Mouse (Mus musculus) ovary, postnatal 14 days (tissue): ENCODE measurements at regions not wholly inside any gene's neighbourhood (a gene's known extent, or its start where the extent isn't known, plus 50 kb on each side); places are given as distances from the start of the nearest gene placed in this dataset.
A peak's percentile ranks its signal among the peaks of the same experiment; 100 is the strongest.

Source experiments
- DNase-seq: peaks from one replicate; pipeline ENCODE4 v3.0.0; 2022; ENCODE audit warnings: low spot score

DNA sequence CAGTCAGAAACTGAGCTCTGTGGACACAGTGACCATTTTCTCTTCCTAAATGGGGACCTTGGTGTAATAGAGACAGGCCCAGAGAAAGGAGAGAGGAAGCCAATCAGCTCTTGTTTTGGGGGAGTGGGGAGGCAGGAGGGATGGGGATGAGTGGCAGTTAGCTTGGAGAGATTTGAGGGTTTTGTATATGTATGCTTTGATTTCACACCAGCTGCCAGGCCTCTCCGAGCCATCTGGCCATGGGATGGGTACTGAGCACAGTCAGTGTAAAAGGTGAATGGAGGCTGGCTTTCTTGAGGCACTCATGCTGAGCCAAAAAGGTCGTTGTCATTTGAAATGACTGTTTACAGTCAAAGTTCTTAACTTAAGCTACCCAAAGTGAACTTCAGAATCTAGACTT is 295.2 kb upstream of the Gadl1 start:
- no peak for DNase-seq

DNA sequence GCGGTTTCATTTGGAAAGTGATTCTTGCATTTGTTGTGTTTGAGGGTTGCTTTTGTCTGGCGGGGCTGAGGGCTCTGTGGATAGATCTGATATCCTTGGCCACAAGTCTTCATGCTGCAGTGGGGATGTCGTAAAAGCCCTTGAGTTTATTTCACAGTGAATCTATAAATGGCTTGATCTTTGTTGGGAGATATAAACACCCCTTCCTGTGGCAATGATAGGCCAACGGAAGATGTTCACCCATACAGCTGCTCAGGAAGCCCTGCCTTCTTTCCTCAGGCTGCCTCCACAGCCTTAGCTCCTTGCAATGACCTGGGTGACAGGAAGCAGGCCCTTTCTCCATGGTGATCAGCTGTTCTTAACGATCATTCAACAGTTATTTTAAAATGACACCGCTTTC is 291.3 kb upstream of the Gadl1 start:
- no peak for DNase-seq

- no peak for DNase-seq
Measured at GRCm38 (mm10) chr9:115623948-115624347, 285.3 kb upstream of the Gadl1 start.

DNA sequence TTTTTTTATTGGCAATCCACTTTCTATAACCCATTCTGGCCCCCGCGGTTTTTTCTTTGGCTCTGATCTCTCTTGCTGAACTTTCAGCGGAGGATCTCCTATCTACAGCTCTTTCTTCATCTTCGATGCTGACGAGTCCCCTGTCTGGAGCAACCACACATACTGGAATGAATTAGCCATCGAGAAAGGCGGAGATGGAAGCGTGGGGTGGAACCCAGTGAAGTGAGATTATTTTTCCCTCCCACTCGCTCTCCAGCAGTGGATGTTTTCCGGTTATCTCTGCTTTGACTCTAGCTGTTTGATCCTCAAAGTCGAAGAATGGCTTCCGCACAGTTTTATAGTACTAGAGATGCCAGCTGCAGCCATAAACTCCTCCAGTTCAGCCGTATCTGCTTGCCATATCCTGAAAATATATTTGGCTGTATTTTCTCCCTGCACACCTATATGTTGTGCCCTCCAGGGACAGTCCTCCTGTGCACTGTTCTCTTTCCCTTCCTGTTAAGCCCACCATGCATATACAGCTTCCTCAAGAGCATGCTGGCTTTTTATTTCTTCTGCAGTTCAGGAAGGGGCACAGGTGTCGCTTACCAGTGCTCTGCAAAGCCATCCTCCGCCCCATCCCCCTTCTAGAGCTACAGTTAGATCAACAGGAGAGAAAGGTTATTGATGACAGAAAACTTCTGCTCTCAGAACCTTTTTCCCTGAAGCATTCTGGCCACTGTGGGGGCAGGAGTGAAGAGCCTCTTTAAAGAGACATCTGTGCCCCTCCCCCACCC is 284.3 kb upstream of the Gadl1 start:
- peak; percentile 9 for DNase-seq

DNA sequence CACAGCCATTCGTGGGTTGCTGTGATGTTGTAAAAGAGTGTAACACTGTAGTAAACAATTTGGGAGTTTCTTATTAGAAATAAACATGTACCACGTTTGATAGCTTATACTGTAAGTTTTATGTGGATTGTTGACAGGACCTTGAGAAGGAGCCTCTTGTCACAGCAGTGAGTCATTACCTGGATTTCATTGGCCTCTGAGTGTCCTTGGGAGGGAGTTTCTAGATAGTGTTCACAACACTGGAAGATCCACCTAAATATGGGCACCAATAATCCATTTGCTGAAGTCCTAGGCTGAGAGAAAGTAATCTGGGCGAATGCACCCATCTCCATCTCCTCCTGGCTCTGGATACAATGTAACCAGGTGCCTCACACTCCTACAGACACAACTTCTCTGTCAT is 281.7 kb upstream of the Gadl1 start:
- DNase-seq: no peak

DNA sequence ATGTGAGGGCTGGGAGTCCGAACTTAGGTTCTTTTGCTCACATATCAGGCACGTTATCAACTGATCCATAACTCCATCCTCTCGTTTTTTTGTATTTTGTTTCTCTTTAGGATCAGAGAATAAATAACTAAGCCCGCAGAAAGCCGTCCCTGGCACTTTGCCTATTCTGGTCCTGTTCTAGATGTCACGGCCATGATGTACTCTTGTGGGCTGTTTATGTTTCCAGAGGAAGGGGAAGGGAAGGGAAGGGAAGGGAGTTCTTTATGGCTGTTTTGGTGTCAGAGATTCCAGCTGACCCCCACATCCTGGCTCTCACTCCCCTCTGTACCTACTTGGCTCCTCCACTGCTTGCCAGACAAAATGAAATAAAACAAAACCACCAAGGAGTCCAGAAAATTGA is 272.1 kb upstream of the Gadl1 start:
- DNase-seq: no peak

GRCm38 (mm10) chr9:115640781-115641180 is 268.5 kb upstream of the Gadl1 start:
- DNase-seq: no peak

GRCm38 (mm10) chr9:115642032-115642431 is 267.2 kb upstream of the Gadl1 start:
- no peak for DNase-seq

GRCm38 (mm10) chr9:115644953-115645352 is 264.3 kb upstream of the Gadl1 start:
- no peak for DNase-seq

GRCm38 (mm10) chr9:115646226-115646625 is 263.0 kb upstream of the Gadl1 start:
- DNase-seq: no peak

- DNase-seq: no peak
Measured at GRCm38 (mm10) chr9:115651708-115652107, 257.5 kb upstream of the Gadl1 start.

- no peak for DNase-seq
Measured at GRCm38 (mm10) chr9:115653116-115653515, 256.1 kb upstream of the Gadl1 start.

DNA sequence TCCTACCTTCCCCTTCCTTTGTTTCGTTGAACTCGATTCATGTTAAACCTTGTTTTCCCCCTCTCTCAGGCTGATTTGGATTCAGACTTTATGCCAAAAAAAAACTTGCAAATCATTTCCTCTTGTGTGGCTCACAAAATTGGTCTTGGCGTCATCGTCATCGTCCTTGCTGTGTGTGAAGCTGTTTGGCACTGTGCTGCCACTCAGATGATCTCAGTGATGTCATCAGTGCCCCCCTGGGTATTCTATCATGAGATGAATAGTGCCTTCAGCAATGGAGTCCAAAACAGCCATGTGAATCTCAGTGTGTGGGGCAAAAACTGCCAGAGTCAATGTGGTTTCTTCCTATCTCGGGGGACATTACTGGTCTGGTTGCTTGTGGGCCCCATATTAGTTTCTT is 254.3 kb upstream of the Gadl1 start:
- DNase-seq: no peak

- no peak for DNase-seq
Measured at GRCm38 (mm10) chr9:115656538-115656937, 252.7 kb upstream of the Gadl1 start.

- DNase-seq: no peak
Measured at GRCm38 (mm10) chr9:115656994-115657713, 252.1 kb upstream of the Gadl1 start.

DNA sequence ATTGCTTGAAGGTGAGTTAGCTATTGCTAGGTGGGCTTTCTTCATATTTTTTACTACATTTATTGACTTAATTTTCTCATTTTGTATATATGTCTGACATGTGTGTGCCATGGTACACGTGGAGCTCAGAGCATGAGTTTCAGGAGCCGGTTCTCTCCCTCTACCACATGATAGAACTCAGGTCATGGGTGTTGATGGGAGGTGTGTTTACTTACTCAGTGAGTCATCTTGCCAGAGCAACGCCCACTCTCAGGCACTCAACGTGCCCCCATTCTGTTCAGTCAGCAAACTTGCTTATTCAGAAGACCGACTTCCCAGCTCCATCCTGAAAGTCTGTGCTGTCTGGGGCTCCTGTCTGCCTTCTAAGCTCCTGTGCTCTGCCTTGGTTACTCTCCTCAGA is 250.8 kb upstream of the Gadl1 start:
- DNase-seq: no peak

GRCm38 (mm10) chr9:115660371-115660770 is 248.9 kb upstream of the Gadl1 start:
- no peak for DNase-seq

DNA sequence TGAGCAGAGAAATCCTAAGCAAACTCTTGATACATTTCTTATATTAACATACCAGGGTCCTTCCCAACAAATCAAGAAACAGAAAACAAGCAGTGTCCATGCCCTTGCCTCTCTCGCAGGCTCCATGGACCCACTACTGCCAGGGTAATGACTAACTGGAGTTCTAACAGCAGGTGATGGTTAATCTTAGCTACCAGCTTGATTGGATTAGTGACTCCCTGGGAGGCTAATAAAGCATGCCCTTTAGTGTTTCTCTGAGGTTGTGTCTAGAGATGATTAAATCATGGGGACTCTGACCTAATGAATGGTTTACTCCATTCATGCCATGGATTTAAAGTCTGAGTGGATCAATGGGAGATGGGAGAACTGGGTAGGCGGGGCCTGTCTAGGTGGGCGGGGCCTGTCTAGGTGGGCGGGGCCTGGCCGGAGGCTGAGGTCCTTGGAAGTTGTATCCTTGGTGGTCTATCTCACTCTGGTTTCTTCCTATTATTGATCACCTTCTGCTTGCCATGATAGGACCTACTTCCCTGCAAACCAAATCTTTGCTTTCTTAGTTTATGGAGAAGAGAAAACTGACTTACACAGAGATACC is 247.3 kb upstream of the Gadl1 start:
- DNase-seq: no peak

DNA sequence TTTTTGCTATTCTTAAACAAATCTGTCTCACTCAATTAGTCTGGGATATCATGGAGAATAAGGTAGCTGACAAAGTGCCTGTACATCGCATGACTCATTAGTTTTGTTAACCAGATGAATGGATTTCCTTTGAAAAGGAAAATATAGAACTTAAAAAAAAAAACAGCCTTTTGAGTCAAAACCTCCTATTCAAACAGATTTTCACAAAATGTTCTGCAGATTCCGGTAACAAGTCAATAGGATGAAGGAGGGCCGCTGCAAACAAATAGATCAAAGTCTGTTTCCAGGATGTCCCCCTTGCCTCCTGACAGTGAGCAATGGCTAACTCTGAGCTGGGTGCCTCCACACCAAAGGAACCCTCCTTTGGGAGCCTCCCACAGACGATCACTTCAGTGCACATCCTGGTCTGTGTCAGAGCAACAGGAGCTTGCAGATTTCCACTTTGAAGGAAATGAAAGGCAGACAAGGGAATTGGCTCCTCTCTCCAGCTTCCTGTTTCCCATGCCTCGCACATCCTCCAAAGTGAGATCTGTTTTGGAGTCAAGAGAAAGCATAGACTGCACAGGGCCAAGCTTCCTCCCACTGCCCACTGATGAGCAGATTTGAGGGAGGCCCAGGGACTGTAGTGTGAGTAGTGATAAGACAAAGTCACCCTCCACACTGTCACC is 243.8 kb upstream of the Gadl1 start:
- DNase-seq: no peak

- DNase-seq: no peak
Measured at GRCm38 (mm10) chr9:115666530-115666929, 242.7 kb upstream of the Gadl1 start.

GRCm38 (mm10) chr9:115680703-115681576 is 228.3 kb upstream of the Gadl1 start:
- DNase-seq: no peak

DNA sequence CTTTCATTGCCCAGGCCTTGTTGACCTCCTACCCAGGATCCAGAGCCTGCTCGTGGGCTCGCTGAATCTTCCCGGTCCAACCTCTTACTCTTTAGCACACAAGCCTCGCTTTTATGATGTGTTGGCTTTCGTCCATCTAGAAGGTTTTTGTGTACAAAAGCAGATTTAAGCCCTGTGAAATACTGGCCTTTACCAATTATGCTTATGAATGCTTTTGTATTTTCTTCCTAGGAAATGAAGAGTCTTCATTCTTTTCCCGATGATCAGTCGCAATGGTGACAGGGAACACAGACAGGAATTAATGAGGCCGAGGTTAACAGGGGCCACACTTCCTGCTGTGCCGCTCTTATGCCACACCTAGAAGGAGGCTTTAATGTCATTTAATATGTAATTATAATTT is 227.4 kb upstream of the Gadl1 start:
- no peak for DNase-seq
